Mouse (Mus musculus) cerebellum, postnatal 10 days (tissue): Measurements from ENCODE around the gene Them4.

Experiments
- DNase-seq, 2 experiments: peaks; one replicate each; pipeline ENCODE4 v3.0.0; 2021; ENCODE audit warnings: mixed read lengths in 2 of 2

Them4 gene

DNA sequence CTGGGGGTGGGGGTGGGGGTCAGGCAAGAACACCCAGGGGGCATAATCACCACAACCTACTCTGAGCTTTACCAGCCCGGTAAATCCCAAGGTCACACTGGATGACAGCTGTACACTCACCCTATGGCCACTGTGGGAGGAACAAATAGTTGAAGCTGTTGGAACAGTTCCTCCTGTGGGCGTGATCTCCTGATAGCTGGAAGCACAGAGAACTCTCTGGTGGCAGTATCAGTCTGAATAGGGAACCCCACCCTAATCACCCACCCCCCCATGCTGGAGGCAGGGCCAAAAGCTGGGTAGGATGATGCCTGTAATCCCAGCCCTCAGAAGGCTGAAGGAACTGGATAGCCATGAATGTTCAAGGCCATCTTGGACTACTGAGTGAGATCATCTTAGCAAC lies 59.8 kb downstream of the Them4 start:
- no peak for DNase-seq

DNA sequence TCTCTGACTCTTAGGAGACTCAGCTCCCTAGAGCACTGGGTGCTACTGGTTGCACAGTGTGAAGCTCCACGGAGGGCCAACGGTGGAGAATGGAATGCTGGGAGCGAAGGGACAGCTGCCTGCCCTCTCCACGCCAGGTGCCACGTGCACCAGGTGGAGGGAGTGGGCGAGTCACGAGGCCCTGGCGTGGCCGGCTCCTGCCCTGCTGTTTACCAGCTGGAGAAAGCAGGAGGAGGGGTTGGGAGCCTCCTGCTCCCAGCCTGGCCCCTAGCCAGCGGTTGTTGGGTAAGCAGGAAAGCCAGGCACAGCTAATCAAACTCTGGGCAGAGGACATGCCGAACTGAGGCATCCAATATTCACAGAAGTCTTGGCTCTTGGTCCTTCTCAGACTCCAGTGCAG lies 61.7 kb downstream of the Them4 start:
- DNase-seq: peak; percentile 95 to 96

DNA sequence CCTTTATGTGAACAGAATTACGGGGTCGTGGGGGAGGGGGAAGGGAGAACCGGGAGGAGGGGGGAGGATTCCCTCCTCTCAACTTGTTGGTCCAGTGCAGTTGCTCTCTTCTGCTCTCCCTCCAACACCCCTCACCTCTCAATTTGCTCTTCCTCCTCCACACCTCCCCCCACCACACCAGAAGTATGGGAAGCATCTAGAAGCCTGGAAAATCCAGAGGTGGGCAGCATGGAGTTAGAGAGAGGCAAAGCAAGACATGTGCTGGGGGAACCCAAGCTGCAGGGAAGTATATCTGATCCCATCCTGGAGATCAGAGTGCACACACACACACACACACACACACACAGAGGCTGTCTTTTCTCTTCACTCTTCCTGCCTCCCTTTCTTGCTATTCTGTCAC lies 62.1 kb downstream of the Them4 start:
- DNase-seq: no peak

DNA sequence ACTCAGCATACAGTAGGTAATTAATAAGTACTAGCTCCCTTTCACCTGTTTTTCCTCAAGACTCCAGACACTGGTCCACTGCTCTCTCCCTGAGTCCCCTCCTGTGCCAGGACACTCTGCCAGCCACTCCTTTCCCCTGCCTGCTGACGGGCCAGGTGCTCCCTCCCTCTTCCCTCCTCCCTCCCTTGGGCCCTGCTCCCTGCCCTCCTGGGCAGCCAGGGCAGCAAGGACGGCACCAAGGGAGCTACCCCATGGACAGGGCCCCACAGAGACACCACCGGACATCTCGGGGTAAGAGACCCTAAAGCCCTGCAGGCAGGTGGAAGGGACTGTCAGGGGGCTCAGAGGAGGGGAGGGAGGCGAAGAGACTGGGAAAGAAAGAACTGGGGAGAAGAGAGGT lies 62.8 kb downstream of the Them4 start, which contains the start of gene Rorc:
Rorc (plus strand) TSS at position 154 of the 400 bp plus-strand sequence.
- DNase-seq: peak; percentile 62 to 68

DNA sequence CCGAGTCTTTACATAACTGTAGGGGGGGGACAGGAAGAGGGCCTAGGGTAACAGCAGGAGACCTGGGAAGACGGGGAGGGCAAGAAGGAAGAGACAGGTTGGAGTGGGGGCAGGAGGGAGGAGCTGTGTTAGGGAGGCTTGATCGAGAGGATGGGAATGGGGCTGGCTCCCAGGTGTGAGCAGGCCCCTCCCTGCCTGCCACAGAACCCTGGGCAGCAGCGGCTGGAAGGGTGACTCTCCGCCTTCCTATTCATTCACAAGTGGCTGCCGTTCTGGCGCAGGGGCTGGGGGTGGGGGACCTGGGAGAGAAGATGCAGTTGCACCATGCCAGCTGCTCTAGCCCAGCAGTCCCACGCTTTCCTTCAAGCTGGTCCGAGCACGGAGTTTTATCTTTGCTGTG lies 63.2 kb downstream of the Them4 start:
- DNase-seq: peak in 1 of 2 experiments; percentile 62

DNA sequence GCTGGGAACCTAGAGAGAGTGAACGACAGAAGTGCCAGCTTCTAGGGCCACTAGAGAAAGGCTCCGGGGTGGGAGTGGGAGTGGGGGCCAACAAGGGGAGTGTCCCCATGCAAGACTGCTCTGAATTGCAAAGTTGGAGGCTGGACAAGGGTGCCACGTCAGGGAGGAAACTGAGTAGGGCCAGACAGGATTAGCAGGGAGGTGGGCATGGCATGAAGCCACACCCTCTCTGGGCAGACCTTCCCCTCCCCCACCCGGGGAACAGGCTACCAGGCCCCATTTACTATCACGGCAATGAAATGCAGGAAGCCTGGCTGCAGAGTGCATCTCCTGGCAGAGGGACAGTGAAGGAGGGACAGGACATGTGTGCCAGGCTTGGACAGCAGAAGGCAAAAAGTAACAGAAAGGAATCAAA lies 63.7 kb downstream of the Them4 start:
- DNase-seq: peak; percentile 92 to 94

DNA sequence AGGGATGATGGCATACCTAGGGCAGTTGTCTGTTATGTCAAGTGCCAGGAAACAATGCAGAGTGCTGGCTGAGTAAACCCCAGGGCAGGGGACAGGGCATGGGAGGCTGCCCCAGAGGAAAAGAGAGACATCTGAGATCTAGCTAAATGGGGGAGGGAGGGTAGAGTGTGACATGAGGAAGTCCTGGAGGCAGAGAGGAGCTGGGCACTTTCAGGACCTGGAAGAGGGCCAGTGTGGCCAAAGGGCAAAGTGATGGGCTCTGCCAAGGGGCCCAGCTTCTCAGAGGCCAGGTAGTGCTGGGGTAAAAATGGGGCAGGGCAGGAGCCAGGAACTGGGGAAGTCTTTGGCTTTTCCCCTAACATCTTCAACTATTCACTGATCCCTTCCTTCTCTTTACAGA lies 64.7 kb downstream of the Them4 start:
- DNase-seq: peak; percentile 47 to 48

DNA sequence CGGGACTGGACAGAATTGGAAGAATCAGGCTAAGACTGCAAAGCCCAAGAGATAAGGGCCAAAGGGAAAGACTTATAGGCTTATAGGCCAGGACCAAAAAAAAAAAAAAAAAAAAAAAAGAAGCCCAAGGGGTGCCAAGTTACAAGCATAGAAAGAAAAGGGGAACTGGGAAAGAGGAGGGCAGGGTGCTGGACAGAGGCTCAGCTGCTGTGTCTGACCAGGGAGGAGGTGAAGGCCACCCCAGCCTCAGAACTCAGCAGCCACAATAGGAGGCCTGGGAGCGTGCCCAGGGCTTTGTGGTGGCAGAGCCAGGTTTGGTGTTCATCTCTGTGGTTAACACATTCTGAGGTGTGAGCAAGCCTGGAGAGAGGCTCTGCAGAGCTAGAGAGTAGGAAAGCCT lies 65.3 kb downstream of the Them4 start:
- peak in 1 of 2 experiments; percentile 51 for DNase-seq

DNA sequence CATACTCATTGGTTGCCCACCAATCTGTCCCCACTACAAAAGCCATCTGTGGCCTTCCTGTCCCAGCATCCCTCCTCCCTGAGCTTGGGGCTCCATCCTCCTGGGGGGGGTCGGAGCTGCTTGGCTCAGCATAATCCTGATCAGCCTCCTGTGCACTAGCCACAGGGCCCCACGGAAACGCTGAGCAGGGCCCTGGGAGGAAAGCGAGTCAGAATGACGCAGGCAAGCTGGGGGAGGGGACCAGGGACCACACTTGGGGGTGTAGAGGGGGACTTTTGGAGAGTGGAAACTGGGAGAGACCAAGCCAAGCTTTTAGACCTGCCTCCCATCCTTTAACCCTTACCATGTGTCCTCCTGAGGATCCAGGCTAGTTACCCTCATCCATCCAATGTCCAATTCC lies 66.0 kb downstream of the Them4 start:
- no peak for DNase-seq

DNA sequence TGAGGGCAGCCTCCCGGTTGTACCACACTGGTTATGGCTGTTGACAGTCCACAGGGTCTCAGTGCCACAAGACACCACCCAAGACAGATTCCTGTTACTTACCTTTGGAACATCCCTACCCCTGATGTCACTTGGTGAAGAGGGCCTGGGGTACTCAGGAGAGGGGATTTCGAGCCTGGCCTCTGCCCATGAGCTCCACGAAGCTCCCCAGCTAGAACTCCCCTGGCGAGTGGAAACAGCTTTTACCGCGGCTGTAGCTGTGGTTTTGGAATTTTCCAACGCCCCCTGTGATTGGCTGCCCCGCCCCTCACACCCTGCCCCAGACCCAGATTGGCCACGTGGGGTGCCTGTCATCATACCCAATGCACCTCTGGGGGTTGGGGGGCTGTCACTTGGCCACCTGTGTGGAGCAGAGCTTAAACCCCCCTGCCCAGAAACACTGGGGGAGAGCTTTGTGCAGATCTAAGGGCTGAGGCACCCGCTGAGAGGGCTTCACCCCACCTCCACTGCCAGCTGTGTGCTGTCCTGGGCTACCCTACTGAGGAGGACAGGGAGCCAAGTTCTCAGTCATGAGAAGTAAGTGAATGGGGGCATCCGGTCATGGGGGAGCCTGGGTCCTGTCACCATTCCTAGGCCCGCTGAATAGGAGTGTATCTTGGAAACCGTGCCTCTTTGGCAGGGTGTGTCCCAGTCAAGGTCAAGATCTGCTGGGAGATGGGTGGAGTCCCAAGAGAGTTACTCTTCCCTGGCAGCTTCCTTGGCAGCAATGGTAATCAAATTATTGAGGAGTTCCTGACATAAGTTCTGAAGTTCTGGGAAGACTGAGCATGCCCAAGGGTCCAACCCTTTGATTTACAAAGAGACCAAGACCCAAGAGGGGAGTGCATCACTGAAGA lies 67.4 kb downstream of the Them4 start:
- DNase-seq: no peak

DNA sequence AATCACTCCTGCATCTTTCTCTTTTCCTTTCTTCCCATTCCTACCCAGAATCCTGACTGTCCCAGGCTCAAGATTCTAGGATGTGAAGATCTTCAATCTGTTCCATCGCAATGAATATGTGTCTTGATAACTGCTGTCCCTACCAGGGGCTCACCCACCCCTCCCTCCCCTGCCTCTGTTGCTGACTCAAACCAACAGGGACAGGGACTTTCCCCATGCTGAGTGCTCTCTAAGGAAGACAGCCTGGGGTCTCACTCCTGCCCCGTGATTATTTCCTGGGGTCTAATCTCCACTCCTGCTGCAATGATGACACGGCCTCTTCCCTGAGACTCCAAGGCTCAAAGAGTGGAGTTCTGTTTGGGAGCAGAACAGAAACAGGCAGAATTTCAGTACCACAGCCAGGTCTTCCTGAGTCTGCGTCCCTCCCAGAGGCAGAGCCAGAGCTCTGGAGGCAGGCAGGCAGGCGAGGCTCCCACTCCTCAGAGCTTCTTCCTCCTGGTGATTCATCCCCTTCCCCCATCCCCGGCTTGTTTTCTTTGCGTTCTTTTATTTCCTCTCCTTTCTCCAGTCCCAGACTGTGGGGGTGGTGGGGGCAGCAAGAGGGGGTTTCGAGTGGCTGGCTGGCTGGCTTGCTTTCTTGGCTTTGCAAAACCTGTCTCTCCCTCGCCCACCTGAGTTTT lies 70.1 kb downstream of the Them4 start:
- no peak for DNase-seq
